Mouse (Mus musculus) intestine, embryonic 16.5 days (tissue): ENCODE results near the gene Smarcb1. TPM values are rescaled to one million over a fixed set of nuclear protein-coding genes. Genes with fewer than 3 reads are reported as not detected.

Experiments used
- ATAC-seq: fragments of 200-750 bp; cut with Nextera tagmentation; 2 replicates; pipeline ENCODE4 v1.8.0; 2017; ENCODE audit warnings: moderate TSS enrichment, moderate library complexity
- H3K27ac ChIP-seq: fragments of 300-500 bp; sonication (generic); 2 replicates; pipeline ENCODE4 v1.5.1; 2014; ENCODE audit warnings: mild to moderate bottlenecking, low read length
- H3K27me3 ChIP-seq: fragments of 300-500 bp; sonication (generic); replicated peaks from 2 replicates; pipeline ENCODE4 v1.6.1; 2014; ENCODE audit warnings: low read length, control low read depth, mixed read lengths; ENCODE audit not compliant: control insufficient read depth, insufficient read depth
- H3K36me3 ChIP-seq: fragments of 300-500 bp; sonication (generic); 2 replicates; pipeline ENCODE4 v1.6.1; 2014; ENCODE audit warnings: low read length, control low read depth; ENCODE audit not compliant: control insufficient read depth, insufficient read depth
- H3K4me1 ChIP-seq: fragments of 300-500 bp; sonication (generic); 2 replicates; pipeline ENCODE4 v1.6.1; 2014; ENCODE audit warnings: low read length, control low read depth, mixed read lengths; ENCODE audit not compliant: control insufficient read depth, insufficient read depth
- H3K4me2 ChIP-seq: fragments of 300-500 bp; sonication (generic); 2 replicates; pipeline ENCODE4 v1.6.1; 2014; ENCODE audit warnings: low read depth, low read length, control low read depth
- H3K4me3 ChIP-seq: fragments of 300-500 bp; sonication (generic); 2 replicates; pipeline ENCODE4 v1.5.1; 2014; ENCODE audit warnings: mild to moderate bottlenecking, low read length
- H3K9ac ChIP-seq: fragments of 300-500 bp; sonication (generic); 2 replicates; pipeline ENCODE4 v1.6.1; 2014; ENCODE audit warnings: low read depth, low read length
- H3K9me3 ChIP-seq: fragments of 300-500 bp; sonication (generic); 2 replicates; pipeline ENCODE4 v1.6.1; 2016; ENCODE audit warnings: low read length, control low read depth; ENCODE audit not compliant: control insufficient read depth
- WGBS: fragments of 180-500 bp; shearing (Covaris S2); extraction: QIAGEN DNeasy Blood & Tissue Kit; methylation state at CpG from one replicate; pipeline ENCODE4 v1.1.7; 2014; 5-methylcytosine and 5-hydroxymethylcytosine counted together
- polyA plus RNA-seq: library from polyadenylated mRNA; unstranded; fragments of >200 nt; fragmentation: Nextera tagmentation; extraction: Ambion mirVana; gene quantifications from 2 replicates; pipeline ENCODE4 v1.2.1, GENCODE M21; 2015

Gene Smarcb1
- polyA plus RNA-seq: 149 and 171 TPM in 2 replicates

DNA sequence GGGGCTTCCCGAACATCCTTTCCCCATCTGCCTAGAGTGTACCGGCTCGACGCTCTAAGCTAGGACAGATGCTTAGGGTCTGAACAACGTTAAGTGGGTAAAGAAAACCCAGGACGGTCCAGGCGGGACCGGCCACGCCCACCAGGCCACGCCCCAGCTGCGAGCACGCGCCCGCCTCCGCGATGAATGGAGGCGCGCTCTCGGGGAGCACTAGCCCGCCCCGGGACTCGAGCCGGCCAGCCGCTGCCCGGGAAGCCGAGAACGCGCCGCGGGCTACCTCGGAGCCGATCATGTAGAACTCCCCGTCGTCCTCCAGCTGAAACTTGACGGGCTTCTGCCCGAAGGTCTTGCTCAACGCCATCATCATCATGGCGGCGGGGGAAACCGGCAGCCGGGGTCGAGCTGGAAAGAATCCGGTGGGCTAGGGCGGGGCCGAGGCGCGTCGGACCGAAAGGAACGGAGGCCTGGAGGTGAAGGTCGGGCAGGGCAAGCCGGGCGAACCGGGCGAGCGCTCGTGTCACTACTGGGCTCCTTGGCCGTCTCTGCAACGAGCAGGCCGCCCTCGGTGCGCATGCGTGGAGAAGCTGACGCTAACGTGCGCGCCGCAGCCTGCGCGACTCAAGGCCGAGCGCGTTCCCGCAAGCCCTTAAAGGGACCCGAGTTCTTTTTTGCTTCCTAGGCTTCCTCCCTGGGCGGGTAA lies at the start of gene Smarcb1:
Gene Smarcb1, minus strand, starts transcription at position 592 of the 700 bp plus-strand sequence.
- under 1% methylated on average over 76 of the region's 76 CpGs for WGBS
- Histone ChIP-seq H3K4me3 (peak within 1 kb of the TSS; percentile 88), H3K27ac (peak within 1 kb of the TSS; percentile 91), H3K27me3 (no peaks in the 10 kb centered on the region), H3K36me3 (no peaks in the 10 kb centered on the region), H3K4me2 (peak within 1 kb of the TSS; percentile 88), H3K9me3 (no peaks in the 10 kb centered on the region), H3K9ac (peak within 1 kb of the TSS; percentile 94), H3K4me1 (peaks cover 22% of the 10 kb centered on the region)
- ATAC-seq: peak; percentile 93

DNA sequence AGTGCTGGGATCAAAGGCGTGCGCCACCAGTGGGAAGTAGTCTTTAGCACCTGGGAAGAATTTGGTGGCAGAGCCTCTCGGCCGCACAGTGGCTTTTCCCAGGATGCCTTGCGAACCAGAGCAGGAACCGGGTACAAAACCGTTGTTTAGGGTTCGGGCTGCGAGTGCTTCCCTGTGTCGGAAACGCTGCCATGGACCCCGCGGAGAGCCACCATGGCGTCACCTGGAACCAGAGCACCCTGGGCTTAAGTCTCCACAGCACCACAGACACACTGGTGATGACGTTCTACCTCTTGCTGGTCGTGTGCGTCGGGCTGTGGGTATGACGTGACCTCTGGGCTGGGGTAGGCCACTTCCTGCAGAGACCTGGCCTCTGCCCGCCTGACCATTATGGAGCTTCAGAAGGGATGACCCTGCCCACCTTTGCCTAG lies 33.0 kb upstream of the Smarcb1 start, which contains the start of gene Gm5134:
Gene Gm5134, plus strand, starts transcription at position 134 of the 431 bp plus-strand sequence.
- no peaks in the 10 kb centered on the region; the same call in 1 of the 2 replicates for H3K27me3 ChIP-seq
- H3K4me3 ChIP-seq: peak within 1 kb of the TSS; percentile 23; the same call in 1 of the 2 replicates
- ATAC-seq: no peak
- no peaks in the 10 kb centered on the region for H3K36me3 ChIP-seq
- no peaks in the 10 kb centered on the region for H3K9me3 ChIP-seq
- H3K9ac ChIP-seq: peak within 1 kb of the TSS; percentile 36; the same call in 1 of the 2 replicates
- no peak within 1 kb of the TSS for H3K27ac ChIP-seq
- H3K4me2 ChIP-seq: peak within 1 kb of the TSS; percentile 26
- peaks cover 11% of the 10 kb centered on the region for H3K4me1 ChIP-seq
- 23% methylated on average over 20 of the region's 20 CpGs for WGBS

DNA sequence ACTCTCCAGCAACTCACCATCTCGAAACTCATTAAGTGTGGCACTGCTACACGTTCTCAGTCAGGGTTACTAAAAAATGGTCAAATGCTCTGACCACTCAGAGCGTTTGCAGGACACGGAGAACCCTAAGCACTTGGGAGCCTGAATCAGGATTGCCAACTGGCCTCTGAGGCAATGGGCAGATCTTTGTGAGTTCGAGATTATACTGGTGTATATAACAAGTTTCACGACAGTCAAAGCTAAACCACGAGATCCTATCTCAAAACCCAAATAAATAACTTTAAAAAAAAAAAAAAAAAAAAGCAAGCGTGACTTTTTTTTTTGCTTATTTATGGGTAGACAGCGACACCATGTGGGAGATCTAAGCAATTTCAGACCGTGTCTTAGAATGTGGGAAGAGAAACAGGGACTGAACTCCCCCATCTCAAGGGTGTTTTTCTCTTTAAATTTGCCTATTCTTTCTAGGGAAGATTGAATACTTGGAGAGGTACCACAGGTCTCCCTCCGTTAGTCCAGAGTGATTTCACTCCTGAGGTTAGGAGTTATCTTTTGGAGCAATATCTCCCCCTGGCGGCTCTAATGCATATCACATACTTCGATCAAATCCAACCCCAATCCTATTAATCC lies 30.1 kb upstream of the Smarcb1 start:
- WGBS: 4% methylated on average over 13 of the region's 13 CpGs
- ATAC-seq: peak; percentile 45

DNA sequence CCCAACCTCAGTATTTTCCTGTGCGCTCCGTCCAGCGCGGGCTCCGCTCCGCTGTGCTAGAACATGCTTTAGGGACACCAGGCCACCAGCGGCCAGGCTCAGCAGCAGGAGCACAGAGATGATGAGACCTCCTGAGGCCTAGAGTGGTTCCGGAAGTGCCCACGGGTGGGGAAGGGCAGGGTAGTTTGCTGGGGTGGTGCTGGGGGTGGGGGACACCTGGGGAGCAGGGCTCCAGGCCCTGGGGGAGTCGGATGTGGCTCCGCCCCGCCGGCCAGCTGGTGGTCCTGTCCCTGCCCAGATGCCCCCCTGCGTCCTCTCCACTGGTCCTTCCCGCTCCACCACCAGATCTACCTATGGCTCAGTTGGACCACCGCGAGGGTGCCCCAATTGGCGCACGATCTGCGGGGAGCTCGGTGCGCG lies 29.4 kb upstream of the Smarcb1 start:
- Histone ChIP-seq H3K27me3 (no peaks in the 10 kb centered on the region; the same call in 1 of the 2 replicates), H3K4me2 (peak overlapping the region; percentile 97), H3K9ac (peak overlapping the region; percentile 68), H3K4me3 (peak overlapping the region; percentile 53), H3K36me3 (no peaks in the 10 kb centered on the region), H3K4me1 (peaks cover 11% of the 10 kb centered on the region), H3K27ac (no peak overlapping the region), H3K9me3 (no peaks in the 10 kb centered on the region)
- peak; percentile 71 for ATAC-seq
- 4% methylated on average over 23 of the region's 23 CpGs for WGBS

More for the DNA sequence above, 30.1 kb upstream of the Smarcb1 start:
- H3K9ac ChIP-seq: peak overlapping the region; percentile 68
- peak overlapping the region; percentile 53 for H3K4me3 ChIP-seq
- H3K27ac ChIP-seq: no peak overlapping the region
- no peaks in the 10 kb centered on the region for H3K36me3 ChIP-seq
- H3K4me2 ChIP-seq: peak overlapping the region; percentile 97
- H3K9me3 ChIP-seq: no peaks in the 10 kb centered on the region
- peaks cover 11% of the 10 kb centered on the region for H3K4me1 ChIP-seq
- H3K27me3 ChIP-seq: no peaks in the 10 kb centered on the region; the same call in 1 of the 2 replicates

DNA sequence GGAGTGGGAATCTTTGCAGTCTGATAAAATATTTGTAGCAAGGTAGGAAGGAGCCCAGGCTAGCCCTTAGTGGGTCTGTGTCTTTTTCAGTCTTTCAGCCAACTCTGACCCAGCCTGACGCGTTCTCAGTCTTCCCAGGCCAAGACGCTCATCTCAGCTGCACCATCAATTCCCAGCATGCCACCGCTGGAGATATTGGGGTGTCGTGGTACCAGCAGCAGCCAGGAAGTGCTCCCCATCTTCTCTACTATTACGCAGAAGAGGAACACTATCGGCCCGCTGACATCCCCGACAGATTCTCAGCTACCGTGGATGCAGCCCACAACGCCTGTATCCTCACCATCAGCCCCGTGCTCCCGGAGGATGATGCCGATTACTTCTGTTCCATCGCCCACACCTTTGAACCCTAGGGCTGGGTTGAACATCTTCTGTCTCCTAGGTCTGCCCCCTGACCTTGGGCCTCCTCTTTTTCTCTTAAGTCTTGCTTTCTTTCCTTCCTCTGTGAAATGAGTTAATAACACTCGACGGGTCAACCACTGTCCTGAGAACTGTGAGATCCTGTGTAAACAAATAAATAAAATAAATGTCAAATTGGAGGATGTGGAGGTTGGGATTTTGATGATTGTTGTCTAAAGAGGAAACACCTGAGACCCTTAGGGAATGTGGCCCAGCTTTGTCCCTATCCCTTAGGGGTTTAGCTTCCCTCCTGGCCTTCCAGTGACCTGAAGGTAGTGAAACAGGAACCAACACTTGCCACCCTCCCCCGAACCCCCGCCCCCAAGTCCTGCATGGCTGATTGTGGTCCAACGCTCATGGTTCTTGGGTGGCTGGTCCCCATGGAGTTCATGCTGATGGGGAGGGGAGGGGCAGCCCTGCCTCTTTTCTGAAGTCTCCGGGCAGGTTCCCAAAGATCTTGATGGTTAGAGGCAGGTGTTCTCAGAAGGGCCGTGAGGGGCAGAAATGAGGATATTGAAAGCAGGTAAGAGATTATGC lies 27.9 kb upstream of the Smarcb1 start:
- WGBS: 79% methylated on average over 22 of the region's 22 CpGs
- Histone ChIP-seq H3K4me2 (no peak overlapping the region), H3K27me3 (no peaks in the 10 kb centered on the region; the same call in 1 of the 2 replicates), H3K27ac (no peak overlapping the region), H3K4me3 (no peak overlapping the region), H3K9ac (no peak overlapping the region), H3K4me1 (peaks cover 13% of the 10 kb centered on the region), H3K9me3 (no peaks in the 10 kb centered on the region), H3K36me3 (no peaks in the 10 kb centered on the region)
- no peak for ATAC-seq

DNA sequence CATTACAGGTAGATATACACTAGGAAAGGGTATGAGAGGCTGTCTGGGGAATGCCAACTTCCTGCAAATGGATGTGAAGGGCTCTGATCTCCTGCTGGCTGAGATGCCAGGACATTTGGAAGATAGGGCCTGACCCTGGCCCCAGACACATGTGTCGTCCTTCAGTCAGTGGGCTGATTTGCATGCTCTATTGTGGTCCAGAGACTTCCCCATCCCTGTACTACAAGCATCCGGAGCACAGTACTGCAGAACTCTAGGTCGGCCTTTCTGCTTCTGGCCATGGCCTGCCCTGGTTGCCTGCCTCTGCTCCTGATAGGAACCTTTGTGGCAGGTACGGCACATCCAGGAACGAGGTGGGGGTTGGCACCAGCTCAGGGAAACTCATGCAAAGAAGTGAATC lies 26.7 kb upstream of the Smarcb1 start:
- H3K4me3 ChIP-seq: no peak overlapping the region
- no peaks in the 10 kb centered on the region for H3K9me3 ChIP-seq
- H3K4me2 ChIP-seq: no peak overlapping the region
- no peak overlapping the region for H3K9ac ChIP-seq
- 80% methylated on average over 5 of the region's 5 CpGs for WGBS
- H3K27me3 ChIP-seq: no peaks in the 10 kb centered on the region
- no peaks in the 10 kb centered on the region for H3K36me3 ChIP-seq
- peaks cover 13% of the 10 kb centered on the region for H3K4me1 ChIP-seq
- ATAC-seq: no peak
- H3K27ac ChIP-seq: no peak overlapping the region

DNA sequence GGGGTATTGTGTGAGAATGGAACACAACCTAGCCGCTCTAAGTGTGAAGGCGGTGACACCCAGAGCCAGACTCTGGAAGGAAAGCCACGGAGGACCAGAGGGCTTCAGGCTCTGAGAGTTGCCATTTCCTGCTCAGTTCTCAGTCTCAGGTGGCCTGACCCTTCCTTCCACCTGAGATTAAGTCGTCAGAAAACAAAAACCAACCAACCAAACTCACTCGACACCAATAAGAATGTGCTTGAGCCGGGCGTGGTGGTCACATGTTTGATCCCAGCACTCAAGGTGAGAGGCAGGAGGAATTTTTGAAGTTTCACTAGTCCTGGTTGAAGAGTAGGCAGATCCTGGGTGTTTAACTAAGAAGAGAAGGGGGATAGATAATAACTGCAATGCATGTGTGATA lies 24.5 kb upstream of the Smarcb1 start:
- ATAC-seq: no peak
- H3K27me3 ChIP-seq: no peaks in the 10 kb centered on the region

DNA sequence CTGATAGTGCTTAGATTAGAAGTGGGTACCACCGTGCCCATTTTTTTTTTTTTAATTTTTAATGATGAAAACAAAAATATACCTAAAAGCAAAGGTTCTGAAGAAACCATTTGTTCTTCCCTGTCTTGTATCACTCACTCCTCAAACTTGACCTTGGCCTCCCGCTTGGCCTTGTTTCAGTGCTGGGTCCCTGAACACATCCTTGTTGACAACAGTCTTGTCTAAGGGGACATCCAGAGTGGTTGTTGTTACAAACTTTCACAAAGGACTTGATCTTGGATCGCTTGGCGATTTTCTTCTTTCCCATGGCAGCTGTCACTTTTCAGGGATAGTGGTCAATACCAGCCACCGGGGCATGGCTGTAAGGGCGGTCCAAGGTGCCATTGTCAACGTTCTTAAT lies 23.8 kb upstream of the Smarcb1 start:
- 95% methylated on average over 7 of the region's 7 CpGs for WGBS
- Histone ChIP-seq H3K9ac (no peak overlapping the region), H3K36me3 (no peaks in the 10 kb centered on the region), H3K27ac (no peak overlapping the region), H3K4me3 (no peak overlapping the region), H3K27me3 (no peaks in the 10 kb centered on the region), H3K9me3 (no peaks in the 10 kb centered on the region), H3K4me2 (no peak overlapping the region), H3K4me1 (peaks cover 3% of the 10 kb centered on the region; the same call in 1 of the 2 replicates)
- no peak for ATAC-seq

More for the DNA sequence above, 24.5 kb upstream of the Smarcb1 start:
- no peaks in the 10 kb centered on the region for H3K9me3 ChIP-seq
- peaks cover 9% of the 10 kb centered on the region for H3K4me1 ChIP-seq
- no peak overlapping the region for H3K27ac ChIP-seq
- no peak overlapping the region for H3K4me2 ChIP-seq
- H3K4me3 ChIP-seq: no peak overlapping the region
- no peak overlapping the region for H3K9ac ChIP-seq
- no peaks in the 10 kb centered on the region for H3K36me3 ChIP-seq
- WGBS: 75% methylated on average over 7 of the region's 7 CpGs
